Mouse (Mus musculus): ENCODE data around the gene Ackr4.

DNA sequence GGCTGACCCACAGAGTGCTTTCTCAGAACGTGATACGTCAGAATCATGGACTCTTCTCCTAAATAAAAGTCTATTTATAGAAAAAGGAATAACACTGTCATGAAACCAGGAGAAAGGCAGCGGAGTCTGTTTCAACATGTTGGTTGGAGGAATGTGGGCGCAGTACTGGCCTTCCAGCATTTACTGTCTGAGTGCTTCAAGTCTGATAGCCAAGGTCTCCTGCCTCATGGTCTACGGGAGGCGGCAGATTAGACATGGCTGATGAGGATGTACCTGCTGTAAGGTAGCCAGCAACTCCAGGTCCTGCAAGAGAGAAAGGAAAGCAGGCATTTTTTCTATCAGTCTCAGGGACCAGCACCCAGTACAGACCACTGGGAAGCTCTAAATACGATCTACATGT is 25.4 kb upstream of the Ackr4 start:
- TF ChIP-seq FLI1 (IDR thresholded peaks at IDR 0.05; ENCODE audit: low read length): no peak
- no peak for TF ChIP-seq GATA1 (IDR thresholded peaks at IDR 0.05; ENCODE audit: borderline replicate concordance, low read length)

Data from megakaryocyte, embryonic 14.5 days (primary cell).